Mouse (Mus musculus): Measurements from ENCODE around the gene Col24a1.

DNA sequence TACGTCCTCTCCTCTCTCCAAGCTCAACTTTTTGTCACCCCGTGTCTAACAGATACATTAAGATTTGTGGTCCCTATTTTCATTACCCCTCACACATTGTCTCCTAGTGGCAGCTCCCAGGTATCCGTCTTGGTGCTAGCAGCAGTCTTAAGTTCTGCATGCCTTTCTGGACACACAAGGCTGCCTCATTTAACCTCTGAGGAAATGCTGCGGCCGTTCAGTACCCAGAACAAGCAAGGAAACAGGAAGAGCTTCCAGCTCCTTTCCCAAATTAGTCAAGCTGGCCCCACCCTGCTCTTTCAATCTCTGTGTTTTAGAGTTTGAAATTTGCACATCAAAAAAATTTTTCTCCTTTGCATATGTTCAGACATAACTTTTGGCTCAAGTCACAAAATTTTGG is 186.2 kb downstream of the Col24a1 start:
- TF ChIP-seq POLR2A (IDR thresholded peaks at IDR 0.05; ENCODE audit: low read depth, low read length), result no peak
- TF ChIP-seq CTCF (IDR thresholded peaks at IDR 0.05; ENCODE audit: extremely low read depth, insufficient read length, insufficient replicate concordance, low read depth, low read length), result no peak

Measured in small intestine, adult 2 months (tissue).